Mouse (Mus musculus): ENCODE data around the gene Hgd. TPM values are rescaled to one million over a fixed set of nuclear protein-coding genes. Genes with fewer than 3 reads are reported as not detected.
A peak's percentile ranks its signal among the peaks of the same experiment; 100 is the strongest.
"Not testable (repeated sequence)": the region's sequence is repeated elsewhere in the genome, so short reads cannot be mapped to it uniquely, and the experiment has no call there.

The Hgd gene
- polyA plus RNA-seq, 3 experiments from 2014 or later, result not detected

DNA sequence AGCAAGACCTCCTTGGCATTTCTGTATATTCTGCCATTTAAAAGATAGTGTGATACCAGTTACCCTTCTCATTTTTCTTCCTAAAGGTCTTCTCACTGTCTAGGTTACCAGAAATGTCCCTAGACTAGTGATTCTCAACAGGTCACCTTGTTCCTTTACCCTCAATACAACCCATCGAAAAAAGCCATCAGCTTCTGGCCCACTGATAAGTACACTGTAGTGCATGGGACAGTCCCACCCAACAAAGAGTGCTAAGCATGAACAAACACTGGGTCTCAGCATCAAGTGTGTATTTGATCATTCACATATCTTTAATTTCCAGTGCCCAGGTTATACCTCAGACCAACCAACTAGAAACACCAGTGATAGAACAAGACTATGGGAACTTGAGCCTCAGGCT is 55.1 kb downstream of the Hgd start:
- no peak for ATAC-seq

DNA sequence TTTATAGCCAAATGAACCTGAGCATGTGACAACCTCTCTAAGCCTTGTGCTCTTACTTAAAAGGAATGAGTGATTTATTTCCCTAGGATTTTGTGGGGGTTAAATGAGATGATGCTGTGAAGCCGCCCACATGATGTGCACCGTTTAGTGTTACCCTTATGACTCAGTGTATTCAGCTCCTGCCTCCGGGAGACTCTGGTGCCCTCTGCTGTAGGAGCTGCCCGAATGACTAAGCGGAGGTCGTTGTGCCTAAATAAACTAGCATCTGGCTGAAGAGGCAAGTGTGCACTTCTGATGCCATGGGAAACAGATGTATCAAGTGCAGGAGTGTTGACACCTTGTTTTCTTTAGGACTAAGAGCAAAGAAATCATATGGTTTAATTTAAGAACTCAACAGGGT is 56.2 kb downstream of the Hgd start:
- no peak for ATAC-seq

DNA sequence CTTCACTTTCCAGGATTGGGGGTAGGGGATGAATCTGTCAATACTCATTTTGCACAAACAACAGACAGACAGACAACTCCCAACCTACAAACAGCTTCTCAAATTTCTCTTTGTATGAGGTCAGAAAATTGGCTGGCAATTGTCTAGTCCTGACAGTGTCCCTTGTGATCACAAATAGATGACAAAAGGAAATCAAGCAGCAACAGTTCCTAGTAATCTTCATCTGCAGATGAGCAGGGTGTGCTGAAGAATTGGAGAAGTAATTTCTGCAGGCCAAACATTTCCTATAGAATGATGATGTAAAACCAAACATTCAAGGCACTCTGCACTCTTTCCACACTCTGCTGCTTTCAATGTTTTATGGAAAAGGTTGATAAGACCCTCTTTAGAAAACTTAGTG is 57.8 kb downstream of the Hgd start:
- ATAC-seq, result no peak

DNA sequence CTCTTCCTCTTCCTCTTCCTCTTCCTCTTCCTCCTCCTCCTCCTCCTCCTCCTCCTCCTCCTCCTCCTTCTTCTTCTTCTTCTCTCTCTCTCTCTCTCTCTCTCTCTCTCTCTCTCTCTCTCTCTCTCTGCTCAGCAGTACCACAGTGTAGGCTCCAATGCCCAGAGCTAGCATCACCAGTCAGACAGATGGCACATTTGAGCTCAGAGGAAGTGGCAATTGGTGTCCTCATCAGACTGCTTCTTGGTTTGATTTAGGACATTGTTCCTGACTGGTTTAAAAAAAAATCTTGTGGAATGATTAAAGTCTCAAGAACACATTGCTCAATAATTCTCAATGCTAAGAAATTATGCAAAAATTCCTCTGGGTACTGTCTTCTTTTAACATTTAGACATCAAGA is 60.6 kb downstream of the Hgd start:
- ATAC-seq, result not testable (repeated sequence)

DNA sequence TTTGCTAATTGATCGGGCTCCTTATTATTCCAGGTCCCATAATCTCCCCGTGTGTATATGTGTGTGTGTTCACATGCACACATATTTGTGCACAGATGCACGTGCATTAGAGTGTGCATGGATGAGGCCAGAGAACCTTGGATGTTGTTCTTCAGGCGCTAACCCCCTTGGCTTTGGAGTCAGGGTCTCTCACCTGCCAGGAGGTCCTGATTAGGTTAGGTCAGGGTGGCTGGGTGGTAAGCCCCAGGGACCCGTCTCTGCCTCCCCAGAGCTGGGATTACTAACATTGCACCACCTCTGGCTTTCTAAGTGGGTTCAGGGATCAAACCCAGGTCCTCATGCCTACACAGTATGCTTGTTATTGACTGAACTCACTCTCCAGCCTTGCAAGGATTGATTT is 64.5 kb downstream of the Hgd start:
- ATAC-seq, result no peak

DNA sequence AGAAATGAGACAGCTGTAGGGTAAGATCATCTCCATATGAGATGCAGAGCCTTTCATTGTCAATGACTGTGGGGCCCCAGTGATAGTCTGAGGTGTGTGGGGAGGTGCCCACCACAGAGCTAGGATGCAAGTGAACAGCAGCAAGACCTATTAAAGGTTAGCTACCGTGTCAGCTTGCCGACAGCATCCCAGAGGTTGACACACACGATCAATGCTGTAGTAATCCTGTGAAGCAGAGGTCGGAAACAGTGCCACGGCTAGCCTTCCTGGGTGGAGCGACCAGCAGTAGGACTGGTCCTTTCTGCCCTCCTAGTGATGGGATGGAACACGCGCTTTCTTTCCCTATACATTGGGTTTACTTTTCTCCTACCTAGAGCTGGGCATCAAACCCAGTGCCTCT is 65.3 kb downstream of the Hgd start:
- ATAC-seq, result no peak

DNA sequence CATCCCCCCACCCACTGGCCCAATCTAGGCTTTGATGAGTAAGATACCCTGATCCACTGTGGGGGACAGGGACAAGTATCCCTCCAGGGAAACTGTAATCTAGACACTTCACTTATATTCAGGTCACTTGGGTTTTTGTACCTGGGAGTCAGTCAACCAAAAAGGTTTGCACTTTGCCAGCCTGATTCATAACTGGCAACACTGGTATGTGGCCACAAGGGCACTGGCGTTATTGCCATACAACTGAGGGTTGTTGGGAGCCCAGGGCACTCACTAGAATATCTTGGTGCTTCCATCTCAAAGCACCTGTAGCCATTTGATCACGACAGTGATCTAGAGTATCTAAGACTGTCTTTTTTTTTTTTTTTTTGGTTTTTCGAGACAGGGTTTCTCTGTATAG is 65.8 kb downstream of the Hgd start:
- ATAC-seq, result no peak

DNA sequence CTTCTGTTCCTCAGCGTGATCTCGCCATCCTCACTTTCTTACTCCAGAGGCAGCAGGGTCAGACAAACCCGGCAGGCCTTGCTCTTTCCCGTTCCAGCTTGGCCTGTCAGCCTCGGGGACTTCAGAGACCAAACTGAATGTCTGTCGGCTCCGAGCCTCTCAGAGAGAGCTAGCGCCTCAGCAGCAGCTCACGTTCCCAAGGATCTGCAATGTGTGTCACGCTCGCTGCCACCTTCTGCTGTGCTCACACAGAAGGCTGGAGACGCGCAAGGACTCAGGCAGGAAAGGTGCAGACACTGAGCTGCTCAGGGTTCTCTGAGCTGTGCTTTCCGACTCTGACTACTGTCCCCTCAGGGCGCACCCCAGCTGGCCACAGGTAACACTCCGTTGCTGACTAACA is 67.1 kb downstream of the Hgd start:
- ATAC-seq, result no peak

DNA sequence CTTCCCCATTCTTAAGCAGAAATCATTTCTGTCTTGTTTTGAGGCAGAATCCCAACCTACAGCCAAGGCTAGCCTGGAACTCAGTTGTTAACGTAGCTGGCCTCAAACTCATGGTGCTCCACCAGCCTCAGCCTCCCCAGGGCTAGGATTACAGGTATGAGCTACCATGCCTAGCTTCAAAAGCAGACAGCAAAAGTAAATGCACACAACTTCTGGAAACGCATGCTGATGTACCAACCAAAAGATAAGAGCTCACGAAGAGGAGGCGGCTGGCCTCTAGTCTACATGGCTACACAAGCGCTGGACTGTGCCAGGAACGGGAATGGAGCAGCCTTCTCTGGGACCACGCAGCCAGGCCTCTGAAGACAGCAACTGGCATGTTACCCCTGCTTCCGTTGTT is 68.0 kb downstream of the Hgd start:
- ATAC-seq, result no peak

DNA sequence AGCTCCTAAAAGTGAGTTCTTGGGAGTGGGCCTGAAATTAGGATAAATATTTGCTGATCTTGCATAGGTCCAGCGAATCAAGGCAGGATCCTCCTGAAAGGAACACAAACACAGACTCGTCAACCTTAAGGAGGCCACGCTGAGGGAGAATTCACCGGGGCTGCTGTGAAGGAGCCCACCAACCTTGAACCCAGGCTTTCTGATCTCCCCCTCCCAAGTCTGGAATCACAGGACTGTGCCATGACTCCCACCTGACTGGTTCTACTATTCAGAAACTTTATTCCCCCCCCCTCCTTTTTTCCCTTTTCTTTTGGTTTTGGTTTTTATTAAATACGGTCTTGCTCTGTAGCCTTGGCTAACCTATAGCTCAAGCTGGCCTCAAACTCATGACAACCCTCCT is 69.1 kb downstream of the Hgd start:
- ATAC-seq, result no peak

DNA sequence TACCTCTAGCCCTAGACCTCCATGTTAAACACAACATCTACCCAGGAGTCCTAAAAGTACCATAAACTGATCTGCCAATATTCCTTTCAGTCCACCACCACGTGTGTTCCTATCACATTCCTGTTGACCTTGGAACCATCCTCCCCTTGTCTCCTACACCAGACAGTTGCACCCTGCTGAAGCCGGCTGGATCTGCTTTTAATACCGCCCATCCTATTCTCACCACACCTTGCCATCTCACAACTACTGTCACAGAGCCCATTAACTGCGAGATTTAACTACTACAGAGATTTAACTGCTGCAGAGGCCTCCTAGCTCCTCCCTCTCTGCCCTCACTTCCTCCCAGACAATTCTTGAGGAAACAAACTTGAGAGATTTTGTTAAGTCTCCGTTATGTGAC is 71.5 kb downstream of the Hgd start:
- ATAC-seq, result no peak

DNA sequence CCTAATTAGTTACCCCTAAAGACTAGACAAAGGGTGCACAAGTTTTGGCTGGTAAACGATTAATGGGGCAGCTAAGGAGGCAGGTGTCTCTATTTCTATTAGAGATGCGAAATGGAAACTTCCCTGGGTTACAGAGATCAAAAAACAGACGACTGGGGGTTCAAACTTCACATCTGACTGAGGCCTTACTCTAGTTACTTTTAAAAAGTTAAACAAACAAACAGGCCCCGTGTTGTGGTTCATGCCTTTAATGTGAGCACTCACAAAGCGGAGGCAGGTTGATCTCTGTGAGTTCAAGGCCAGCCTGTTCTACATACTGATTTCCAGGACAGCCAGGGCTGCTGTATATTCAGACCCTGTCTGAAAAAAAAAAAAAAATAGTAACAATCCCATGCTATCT is 72.7 kb downstream of the Hgd start:
- ATAC-seq, result no peak

DNA sequence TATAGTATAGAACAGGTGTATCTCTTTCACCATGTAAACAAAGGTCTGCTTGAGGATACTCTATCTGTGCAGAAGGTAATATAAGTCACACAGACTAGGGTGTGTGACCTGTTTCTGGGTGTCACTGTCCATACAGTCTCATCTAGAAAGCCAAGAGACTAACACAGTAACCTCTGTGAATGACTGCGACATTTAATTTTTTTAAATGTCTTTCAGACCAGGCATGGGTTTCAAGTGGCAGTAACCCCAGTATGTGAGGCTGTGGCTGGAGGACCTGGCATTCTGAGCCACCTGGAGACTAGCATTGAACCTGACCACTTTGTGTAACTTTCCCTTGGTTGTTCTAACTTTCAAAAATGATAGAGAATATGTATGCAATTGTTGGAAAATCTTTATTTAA is 73.1 kb downstream of the Hgd start:
- ATAC-seq, result no peak

DNA sequence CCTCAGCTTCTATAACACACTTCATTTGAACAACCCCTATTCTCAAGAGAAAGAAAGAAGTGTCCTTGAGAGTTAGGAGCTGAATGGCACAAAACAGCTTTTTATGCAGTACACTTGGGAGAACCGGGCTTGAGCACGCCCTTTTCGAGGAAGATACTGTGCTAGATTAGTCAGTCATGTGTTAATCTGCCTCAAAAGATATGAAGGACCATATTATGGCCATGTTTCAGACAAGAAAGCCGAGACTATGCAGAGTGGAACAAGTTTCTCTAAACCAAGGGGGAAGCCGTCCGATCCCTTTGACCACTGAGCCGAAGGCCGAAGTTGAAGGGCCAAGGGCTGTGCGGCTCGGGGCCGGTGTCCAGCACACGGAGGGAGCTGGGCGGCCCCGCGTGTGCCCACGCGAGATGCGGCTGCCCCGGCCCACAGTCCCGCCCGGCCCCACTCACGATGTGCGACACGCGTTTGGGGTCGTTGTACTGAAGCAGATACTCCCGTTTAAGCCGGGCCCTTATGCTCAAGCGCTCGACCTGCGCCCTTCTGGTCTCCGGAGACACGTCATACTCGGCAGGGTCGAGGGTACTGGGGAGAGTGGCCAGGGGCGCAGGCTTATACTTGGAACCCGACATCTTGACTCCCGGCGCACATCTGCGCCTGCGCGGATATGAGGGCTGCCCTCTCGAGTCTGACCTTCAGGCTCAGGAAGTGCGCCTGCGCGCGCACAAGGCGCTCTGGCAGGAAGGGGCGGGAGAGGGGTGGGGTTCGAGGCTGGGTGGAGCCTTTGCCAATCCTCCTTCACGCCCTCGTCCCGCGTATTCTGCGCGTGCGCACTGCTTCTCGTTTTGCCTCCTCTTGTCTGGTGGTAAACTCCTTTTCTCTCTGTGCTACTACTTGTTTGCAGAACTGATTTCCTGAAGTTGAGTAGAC is 74.0 kb downstream of the Hgd start, which contains the start of gene Ndufb4:
Gene Ndufb4 (minus strand): TSS at position 723 of the 927 bp plus-strand sequence.
- ATAC-seq, result peak; percentile 94

DNA sequence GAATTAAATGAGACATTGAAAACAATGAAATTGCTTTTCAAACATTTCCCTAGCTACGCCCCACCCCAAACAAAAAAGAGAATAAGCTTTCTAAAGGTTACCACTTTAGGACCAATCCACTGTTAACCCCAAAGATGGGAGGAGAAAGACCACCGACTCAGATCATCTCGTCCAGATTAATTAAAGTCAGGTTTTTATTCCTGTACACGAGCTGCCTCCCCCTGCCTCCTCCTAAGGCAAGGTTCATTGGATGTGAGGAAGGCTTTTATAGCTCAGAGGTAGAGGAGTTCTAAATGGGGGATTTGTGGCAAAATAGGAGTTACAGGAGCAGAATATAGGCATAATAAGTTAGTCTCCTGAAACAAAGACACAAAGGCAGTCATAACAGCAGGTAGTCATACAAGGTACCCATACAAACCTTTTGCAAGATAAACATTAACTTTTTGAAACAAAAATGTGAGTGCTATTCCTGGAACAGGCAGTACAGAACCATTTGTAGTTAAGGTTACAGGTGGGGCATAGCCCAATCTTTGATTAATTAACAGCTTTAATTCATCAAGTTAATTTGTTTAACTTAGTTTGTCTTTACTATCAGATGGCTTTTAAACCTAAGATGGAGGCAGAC is 75.0 kb downstream of the Hgd start:
- ATAC-seq, result no peak

DNA sequence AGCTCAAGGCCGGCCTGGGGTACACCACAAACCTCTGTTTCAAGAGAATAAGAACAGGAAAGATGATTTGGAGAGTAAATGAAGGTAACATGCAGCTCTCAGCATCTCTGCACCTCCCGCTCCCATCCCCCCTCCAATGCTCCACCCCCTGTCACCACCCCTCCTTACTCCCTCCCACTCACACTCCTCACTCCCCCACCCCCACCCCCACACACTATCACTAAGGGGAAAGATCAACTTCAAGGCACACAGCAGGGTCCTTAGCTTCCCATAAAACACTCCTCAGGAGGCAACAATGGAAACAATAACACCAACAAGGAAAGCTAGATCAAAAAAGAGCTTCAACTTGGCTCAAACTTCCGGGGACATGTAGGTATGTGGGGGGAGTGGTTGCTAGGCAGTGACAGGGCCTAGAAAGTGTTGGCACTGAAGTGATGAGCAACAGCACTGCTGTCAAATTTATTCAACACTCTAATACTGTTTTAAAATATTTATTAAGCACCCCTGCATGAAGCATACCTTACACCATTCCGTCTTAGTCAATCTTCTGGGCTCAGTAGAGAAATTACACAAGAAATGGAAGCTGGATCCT is 75.9 kb downstream of the Hgd start:
- ATAC-seq, result no peak

DNA sequence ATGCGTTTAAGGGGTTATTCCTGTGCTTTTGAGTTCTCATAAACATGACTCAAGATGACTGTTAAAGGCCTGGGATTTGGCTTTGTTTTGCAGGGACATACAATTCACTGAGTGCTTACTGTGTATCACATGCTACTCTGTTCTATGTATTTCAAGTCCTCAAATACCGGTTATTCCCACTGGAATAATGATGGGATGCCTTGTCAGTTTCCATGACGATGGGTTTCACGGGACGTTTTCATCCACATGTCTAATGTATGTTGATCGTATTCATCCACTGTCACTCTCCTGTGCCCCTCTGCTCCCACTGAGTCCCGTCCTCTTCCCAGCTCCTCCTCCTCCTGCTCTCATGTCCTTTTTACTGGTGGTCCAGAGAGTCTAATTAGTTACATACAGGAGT is 76.8 kb downstream of the Hgd start:
- ATAC-seq, result no peak

DNA sequence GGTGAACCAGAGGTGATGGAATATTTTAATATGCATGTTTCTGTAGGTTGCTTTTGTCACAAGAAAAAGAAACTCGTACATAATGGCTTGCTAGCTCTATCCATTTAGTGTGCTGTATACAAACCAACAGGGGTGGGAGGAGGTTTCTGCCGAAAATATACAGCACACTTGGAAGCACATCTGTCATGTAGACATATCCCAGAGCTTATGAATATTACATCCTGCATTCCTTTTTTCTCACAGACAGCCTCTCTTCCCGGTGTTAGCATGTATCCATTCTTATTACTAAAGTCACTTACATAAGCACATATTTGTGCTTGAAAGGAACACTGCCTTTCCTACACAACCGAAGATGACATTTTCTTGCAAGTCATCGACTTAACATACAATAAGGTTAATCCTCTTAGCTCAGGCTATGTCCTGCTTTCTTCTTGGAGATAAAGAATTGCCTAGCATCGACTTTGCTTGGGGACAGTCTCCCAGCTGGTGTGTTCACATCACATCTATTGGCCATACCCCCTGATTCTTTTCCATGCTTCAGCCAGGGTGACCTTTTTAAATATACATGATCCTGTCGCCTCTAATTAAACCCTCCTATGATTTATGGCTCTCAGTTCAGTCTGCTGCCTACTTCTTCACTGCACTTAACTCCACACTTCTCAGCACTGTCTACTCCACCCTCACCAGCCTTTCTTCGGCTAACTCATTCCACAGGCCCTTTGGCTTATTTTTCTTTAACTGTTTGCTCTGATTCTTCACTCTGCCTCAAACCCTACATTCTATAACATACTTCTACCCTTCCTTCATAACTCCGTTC is 83.9 kb downstream of the Hgd start:
- no peak for ATAC-seq

DNA sequence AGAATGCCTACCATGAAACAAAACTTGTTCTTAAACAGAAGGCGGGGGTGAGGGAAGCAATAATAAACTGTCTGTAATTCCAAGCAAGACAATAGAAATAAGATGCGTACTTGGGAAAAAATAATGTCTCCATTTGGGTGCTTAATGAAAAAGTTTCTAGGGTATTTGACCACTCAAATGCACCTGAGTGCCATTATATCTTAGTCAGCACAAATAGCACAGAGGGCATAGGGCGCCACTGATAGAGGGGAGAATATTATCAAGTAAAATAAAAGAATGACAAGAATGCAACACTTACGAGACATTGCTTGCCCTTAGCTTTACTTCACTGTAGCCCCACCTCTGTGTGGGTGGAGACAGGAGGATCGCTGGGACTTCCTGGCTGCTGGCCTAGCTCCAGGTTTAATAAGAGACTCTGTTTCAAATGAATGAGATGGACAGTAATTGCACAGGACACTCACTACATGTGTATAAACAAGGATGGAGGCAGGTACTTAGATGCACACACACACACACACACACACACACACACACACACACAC is 85.5 kb downstream of the Hgd start:
- ATAC-seq, result no peak

DNA sequence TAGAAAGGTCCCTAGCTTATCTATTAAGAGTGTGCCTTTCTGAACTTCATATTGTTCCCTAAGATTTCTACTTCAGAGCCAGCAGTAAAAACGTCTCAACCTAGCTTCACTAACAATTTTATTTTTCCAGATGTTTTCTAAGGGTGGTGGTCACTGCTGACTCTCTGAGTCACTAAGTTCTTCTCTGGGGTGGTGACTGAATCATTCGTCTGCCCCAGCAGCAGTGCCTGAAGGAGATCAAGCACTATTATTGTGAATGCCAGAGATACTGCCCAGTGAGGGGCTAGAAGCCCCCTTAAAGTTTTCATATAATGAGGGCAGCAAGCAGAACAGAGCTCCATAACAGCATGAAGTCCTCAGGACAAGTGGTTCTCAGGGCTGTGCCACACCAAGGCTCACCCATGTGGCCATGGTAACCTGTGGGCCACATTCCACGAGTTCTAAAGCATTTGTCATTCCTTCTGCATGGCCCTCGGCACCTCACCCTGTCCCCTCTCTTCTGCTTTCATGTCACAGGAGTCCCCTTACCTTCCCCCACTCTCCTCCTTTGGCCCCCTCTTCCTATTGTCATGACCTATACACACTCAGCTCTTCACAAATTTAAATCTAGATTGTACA is 90.8 kb downstream of the Hgd start:
- no peak for ATAC-seq

DNA sequence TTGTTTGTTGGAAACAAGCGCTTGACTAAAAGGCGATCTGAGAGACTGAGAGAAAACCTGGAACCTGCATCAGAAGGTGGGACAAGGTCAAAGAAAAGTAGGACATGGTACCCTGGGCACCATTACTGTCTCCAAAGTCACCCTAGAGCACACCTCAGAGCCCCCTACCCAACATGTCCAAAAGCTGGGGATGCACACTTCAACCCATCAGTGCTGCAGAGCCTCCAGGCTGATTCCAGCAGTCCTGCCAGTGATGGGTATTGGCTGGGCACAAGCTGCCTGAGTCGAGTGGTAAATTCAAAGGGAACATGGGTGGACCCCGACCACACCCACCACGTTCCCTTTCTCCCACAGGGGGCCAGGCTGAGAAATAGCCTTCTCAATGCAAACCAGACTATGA is 95.4 kb downstream of the Hgd start:
- no peak for ATAC-seq

DNA sequence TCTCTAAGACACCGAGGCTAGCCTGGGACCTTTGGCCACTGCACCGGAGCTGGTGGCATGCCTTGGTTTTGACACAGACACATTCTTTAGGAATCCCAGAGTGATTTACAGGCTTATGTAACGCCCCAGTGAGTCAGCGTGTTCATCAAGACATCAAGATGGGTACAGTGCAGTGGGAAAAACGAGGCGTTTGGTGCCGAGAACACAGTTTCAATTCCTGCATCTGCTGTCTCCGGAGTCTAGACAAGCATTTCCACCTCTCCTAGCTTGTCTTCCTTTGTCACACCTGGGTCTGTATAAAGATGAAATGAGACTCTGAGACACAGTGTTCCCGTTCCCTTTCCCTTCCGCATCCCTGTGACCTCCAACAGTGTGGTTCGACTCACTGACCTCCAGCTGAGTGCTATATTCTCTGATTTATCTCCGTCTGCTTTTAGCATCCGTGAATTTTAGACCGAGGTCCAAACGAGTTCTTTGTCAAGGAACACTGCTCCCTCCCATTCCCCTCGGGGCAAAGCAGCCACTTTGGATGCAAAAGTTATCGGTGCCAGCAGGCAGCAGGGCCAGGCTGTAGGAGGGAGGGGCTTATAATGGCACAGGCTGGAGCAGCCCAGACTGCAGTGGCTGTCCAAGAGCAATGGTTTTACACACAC is 96.2 kb downstream of the Hgd start:
- no peak for ATAC-seq

All from inflammation-experienced regulatory T-cells, adult 6 months (primary cell).